Mouse (Mus musculus): ENCODE results near the gene Prtn3.

- TF ChIP-seq CTCF (IDR thresholded peaks at IDR 0.05; ENCODE audit: insufficient read depth, low read depth, low read length) (no peak), POLR2A (IDR thresholded peaks at IDR 0.05; ENCODE audit: insufficient read depth, low read depth, low read length) (no peak)
Observed at GRCm38 (mm10) chr10:79840091-79840490, 34.2 kb upstream of the Prtn3 start.

All from olfactory bulb, adult 2 months (tissue).